Mouse (Mus musculus) cerebellum, postnatal 36 days (tissue): ENCODE results near the gene Pla2g5.

Experiments
- DNase-seq, 2 experiments: peaks; one replicate each; pipeline ENCODE4 v3.0.0; 2021 to 2022; ENCODE audit warnings: mixed read lengths in 2 of 2

Pla2g5 gene

DNA sequence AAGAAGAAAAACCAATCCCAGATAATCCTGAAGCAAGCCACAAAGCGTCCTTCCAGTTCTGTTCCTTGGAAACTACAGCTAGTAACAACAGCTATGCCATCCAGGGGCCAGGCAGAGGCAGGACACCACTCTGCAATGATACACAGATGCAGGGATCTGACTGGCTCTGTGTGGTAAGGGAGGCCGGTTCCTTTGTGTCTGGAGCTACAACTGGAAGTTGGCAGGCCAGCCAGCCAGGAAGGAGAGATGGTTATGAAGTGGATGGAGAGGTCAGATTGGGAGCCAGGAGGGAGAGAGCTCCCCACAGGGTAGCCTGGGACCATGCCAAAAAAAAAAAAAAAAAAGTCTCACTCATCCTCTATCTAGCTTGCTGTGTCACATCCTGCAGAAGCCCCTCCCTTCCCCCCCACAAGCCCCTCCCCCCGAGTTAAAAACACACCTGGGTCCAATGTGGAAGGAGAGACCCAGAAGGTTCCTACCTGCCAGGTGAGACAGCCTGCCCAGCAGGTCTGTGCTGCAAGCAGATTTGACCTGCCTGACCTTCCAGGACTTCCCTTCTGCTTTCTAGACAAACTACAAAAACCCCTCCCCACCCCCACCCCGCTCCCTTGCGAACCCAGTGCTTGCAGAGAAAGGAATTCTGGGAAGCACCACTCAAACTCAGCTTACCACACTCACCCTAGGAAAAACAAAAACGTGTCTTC, 66.6 kb downstream of the Pla2g5 start:
- DNase-seq: no peak

DNA sequence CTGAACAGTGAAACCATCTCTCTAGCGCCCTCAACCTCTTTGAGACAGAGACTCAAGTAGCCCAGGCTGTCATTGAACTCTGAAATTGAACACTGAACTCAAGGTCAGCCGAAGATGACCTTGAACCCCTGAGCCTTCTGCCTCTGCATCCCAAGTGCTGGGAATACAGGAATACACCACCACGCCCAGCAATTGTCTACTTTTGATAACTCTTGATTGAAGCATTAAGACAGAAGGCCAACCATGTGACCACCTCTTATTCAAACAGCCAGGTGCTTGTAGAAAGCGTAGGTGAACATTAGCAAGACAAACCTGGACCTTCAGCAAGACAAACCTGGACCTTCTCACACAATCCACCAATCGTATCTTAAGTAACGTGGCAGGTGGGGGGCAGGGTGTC, 68.9 kb downstream of the Pla2g5 start:
- no peak for DNase-seq

GRCm38 (mm10) chr4:138793276-138793675, 70.0 kb downstream of the Pla2g5 start:
- peak; percentile 13 to 22 for DNase-seq

GRCm38 (mm10) chr4:138792599-138792998, 70.7 kb downstream of the Pla2g5 start:
- no peak for DNase-seq

- DNase-seq: no peak
Measured at GRCm38 (mm10) chr4:138791452-138791851, 71.8 kb downstream of the Pla2g5 start.

- no peak for DNase-seq
Measured at GRCm38 (mm10) chr4:138788381-138788780, 74.9 kb downstream of the Pla2g5 start.

- no peak for DNase-seq
Measured at GRCm38 (mm10) chr4:138786141-138786540, 77.1 kb downstream of the Pla2g5 start.

GRCm38 (mm10) chr4:138785721-138786120, 77.6 kb downstream of the Pla2g5 start:
- DNase-seq: no peak

DNA sequence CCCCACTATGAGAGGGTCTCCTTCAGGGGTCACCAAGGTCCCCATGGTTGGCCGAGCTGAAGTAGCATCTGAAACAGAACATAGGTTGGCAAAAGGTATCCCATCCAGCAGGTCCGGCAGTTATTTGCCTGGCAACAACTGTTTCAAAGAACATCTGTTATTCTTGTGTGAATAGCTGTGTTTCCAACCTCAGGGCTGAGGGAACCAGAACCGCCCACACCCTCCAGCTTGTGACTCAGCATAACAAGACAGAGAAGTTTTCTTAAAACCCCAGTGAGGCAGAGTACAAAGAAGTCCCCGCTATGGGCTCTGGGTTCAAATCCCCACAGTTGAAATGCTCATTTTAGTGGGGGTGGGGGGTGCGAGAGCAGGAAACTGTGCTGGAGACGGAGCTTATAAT, 81.2 kb downstream of the Pla2g5 start:
- no peak for DNase-seq

- DNase-seq: no peak
Measured at GRCm38 (mm10) chr4:138780300-138780699, 83.0 kb downstream of the Pla2g5 start.

DNA sequence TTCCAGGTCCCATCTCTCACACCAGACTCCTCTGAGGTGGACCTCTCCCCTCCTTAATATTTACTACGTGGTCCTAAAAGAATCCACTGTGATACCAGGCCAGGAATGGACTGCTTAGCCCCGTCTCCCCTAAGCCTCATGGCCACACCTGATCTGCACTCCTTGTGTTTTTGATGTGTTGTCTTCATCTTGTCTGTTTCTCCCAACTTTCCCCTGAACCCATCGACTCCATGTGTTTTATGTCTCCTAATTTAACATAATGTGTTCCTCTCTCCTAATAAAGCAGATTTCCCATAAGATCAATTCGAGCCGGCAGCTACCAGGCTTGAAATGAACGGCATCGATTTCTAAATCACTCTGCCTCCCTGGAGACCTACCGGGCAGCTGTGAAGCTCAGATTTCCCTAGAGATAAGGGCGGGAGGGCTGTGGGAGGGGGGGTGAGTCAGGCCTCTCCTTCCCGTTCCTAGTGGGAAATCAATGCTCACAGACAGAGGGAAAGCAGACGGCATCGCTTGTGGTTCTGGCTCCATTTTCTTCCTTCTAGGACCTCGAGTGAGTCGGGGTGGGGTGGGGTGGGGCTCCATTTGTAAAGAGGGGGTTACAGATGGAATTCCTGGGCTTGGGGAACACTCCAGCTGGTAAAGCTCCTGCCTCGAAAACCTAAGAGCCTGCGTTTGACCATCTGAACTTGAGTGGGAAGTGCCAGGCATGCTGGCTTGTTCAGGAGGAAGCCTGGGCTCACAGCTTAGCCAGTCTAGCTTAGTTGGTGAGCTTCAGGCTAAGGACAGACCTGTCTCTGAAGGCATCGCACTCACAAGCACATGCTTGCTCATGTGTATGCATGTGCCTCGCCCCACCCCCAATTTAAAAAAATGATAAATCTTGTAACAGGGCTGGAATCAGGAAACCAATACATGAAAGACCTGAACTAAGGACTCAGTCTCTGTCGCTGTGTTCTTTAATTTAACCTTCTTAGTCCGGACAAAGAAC, 85.6 kb downstream of the Pla2g5 start:
- no peak for DNase-seq

GRCm38 (mm10) chr4:138775435-138775834, 87.8 kb downstream of the Pla2g5 start, which contains the start of gene Pla2g2d:
Gene Pla2g2d, plus strand, starts transcription at chr4:138775735.
- DNase-seq: no peak

- DNase-seq: no peak
Measured at GRCm38 (mm10) chr4:138772386-138772785, 90.9 kb downstream of the Pla2g5 start.

GRCm38 (mm10) chr4:138771970-138772369, 91.3 kb downstream of the Pla2g5 start:
- DNase-seq: no peak

- DNase-seq: no peak
Measured at GRCm38 (mm10) chr4:138762266-138762665, 101.0 kb downstream of the Pla2g5 start.

GRCm38 (mm10) chr4:138757416-138757815, 105.9 kb downstream of the Pla2g5 start, which contains the start of gene Pla2g2f:
Gene Pla2g2f, minus strand, starts transcription at chr4:138757626.
- no peak for DNase-seq

DNA sequence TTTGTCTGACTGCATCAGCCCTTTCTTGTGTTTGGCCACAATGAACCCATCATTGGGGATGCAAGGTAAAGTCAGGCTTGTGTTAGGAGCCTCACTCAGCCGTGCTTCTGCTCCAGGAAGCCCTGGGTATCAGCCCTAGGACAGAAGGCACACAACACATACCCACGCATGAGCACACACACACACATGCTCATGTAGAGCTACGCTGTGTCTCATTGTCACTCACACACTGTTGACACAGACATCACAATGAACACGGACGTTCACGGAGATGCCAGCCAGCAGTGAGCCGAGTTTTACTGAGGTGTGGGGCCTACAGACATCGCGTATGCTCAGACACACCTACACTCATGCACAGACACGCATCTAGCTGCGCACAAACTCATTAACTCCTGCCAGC, 107.3 kb downstream of the Pla2g5 start:
- DNase-seq: no peak

- DNase-seq: no peak
Measured at GRCm38 (mm10) chr4:138755439-138755838, 107.8 kb downstream of the Pla2g5 start.

DNA sequence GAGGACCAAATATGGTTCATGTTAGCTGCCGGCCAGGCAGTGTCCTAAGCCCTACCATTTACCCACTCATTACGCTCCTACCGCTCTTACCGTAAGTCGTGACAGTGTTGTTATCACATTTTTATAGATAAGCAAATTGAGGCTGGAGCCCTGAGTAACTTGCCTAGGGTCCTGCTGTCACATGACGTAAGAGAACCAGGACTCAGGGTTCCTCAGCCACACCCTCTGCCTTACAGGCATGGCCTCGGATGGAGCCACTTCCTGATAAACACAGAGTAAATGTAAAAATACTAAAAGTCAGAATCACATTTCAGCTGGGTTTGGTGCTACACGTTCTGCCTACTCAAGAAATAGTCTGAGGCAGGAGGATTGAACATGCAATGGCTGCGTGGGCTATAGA, 108.8 kb downstream of the Pla2g5 start:
- DNase-seq: no peak

DNA sequence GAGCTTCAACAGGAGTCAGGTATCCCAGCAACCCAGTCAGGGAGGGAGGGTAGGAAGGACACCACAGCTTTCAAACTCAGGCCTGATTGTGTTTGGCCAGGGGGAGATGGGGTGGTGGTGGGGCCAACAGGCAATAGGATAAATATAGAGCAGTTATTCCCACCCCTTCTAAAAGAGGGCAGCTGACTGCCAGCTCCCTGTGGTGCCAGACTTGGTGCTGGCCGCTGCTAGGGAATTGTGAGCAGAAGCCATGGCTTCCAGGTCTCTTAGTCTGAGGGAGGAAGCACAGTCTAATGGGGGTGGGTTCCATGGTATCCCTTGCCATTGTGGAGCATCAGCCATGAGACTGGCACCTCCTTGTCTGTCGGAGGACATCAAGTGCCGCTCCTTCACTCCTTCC, 109.7 kb downstream of the Pla2g5 start:
- no peak for DNase-seq

DNA sequence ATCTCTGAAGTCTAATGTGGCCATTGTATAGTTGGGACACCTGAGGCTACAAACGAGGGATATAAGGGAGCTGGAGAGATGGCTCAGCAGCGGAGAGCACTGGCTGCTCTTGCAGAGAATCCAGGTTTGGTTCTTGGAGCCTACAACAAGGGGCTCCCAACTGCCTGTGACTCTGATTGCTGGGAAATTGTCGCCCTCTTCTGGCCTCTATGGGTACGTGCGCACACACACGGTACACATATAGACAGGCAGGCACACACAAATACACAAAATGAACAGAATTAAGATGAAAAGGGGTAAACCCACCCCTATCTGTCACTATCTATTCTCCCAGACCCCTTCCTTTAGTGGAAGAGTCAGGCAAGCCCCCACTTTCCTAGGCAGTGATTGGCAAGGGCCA, 110.7 kb downstream of the Pla2g5 start:
- no peak for DNase-seq
